Mouse (Mus musculus) thymus, postnatal 0 days (tissue): Measurements from ENCODE around the gene Vac14. TPM values are rescaled to one million over a fixed set of nuclear protein-coding genes. Genes with fewer than 3 reads are reported as not detected.
A peak's percentile ranks its signal among the peaks of the same experiment; 100 is the strongest.

ENCODE experiments used
- DNase-seq: peaks from one replicate; pipeline ENCODE4 v3.0.0-alpha.2; 2015; ENCODE audit warnings: low spot score
- polyA plus RNA-seq: library from polyadenylated mRNA; unstranded; fragments of >200 nt; fragmentation: Nextera tagmentation; extraction: Ambion mirVana; gene quantifications from 2 replicates; pipeline ENCODE4 v1.2.1, GENCODE M21; 2015

Gene Vac14
- polyA plus RNA-seq, 1 experiment from 2014 or later = 15.9 TPM

GRCm38 (mm10) chr8:110745162-110745561, 126.8 kb downstream of the Vac14 start:
- DNase-seq = no peak

GRCm38 (mm10) chr8:110746661-110747060, 128.3 kb downstream of the Vac14 start:
- DNase-seq = no peak

GRCm38 (mm10) chr8:110749500-110750170, 131.2 kb downstream of the Vac14 start:
- peak; percentile 77 for DNase-seq

- DNase-seq = no peak
These were observed 131.9 kb downstream of the Vac14 start for GRCm38 (mm10) chr8:110750269-110750668.

- DNase-seq = no peak
These were observed 133.1 kb downstream of the Vac14 start for GRCm38 (mm10) chr8:110751490-110751889.

- no peak for DNase-seq
These were observed 136.3 kb downstream of the Vac14 start for GRCm38 (mm10) chr8:110754713-110755112.

- no peak for DNase-seq
These were observed 137.3 kb downstream of the Vac14 start for GRCm38 (mm10) chr8:110755511-110756170.

GRCm38 (mm10) chr8:110756196-110756595, 137.8 kb downstream of the Vac14 start:
- no peak for DNase-seq

GRCm38 (mm10) chr8:110760280-110760940, 142.0 kb downstream of the Vac14 start:
- DNase-seq = no peak

- no peak for DNase-seq
These were observed 142.8 kb downstream of the Vac14 start for GRCm38 (mm10) chr8:110761185-110761584.

GRCm38 (mm10) chr8:110761988-110762387, 143.6 kb downstream of the Vac14 start:
- no peak for DNase-seq

- DNase-seq = no peak
These were observed 146.3 kb downstream of the Vac14 start for GRCm38 (mm10) chr8:110764671-110765070.

GRCm38 (mm10) chr8:110767261-110767660, 148.9 kb downstream of the Vac14 start:
- no peak for DNase-seq

Other genes starting within 250 kb of the Vac14 start
- gene Mtss1l, start 102.9 kb downstream of the Vac14 start, polyA plus RNA-seq = 5.8 and 6.4 TPM in 2 replicates
- gene Il34, start 187.3 kb downstream of the Vac14 start, polyA plus RNA-seq = 10.5 and 11.8 TPM in 2 replicates
- 46.2 and 49.3 TPM in 2 replicates for gene Cog4, start 228.0 kb downstream of the Vac14 start, polyA plus RNA-seq
- 119 and 122 TPM in 2 replicates for gene Sf3b3, start 228.2 kb downstream of the Vac14 start, polyA plus RNA-seq